Mouse (Mus musculus): ENCODE results near the gene Rai14. TPM values are rescaled to one million over a fixed set of nuclear protein-coding genes. Genes with fewer than 3 reads are reported as not detected.

The Rai14 gene
- polyA plus RNA-seq, 1 experiment: 1.3 TPM

DNA sequence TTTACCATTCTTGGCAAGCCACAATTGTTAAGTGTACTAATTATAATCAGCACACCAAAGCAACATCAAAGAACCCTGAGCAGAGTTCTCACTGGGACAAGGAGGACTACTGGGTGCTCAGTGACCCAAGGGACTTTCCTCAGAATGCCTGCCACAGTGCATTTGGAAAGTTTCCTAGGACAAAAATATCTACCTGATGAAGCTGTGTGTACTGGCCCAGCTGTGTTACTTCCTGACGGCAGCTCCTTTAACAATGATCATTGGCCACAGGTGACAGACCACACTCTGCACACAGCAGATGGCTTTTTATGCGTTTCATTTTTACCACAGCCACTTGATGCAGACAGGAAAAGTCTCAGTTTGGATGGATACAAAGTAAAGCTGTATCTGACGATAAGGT, 135.3 kb downstream of the Rai14 start:
- Histone ChIP-seq H3K27me3 (ENCODE audit: control insufficient read depth, insufficient read depth, low read length) (no peaks in the 10 kb centered on the region), H3K4me3 (ENCODE audit: control insufficient read depth, insufficient read depth, low read length) (no peak overlapping the region), H3K4me1 (replicated peaks; ENCODE audit: control insufficient read depth, insufficient read depth, low read length) (no peaks in the 10 kb centered on the region), H3K27ac (ENCODE audit: control insufficient read depth, insufficient read depth, low read length) (no peak overlapping the region), H3K36me3 (ENCODE audit: control insufficient read depth, insufficient read depth, low read length) (no peaks in the 10 kb centered on the region)
- TF ChIP-seq POLR2A (IDR thresholded peaks at IDR 0.05; ENCODE audit: control insufficient read depth, extremely low read depth, insufficient read depth, low read length, poor library complexity): no peak
- no peak for TF ChIP-seq CTCF (IDR thresholded peaks at IDR 0.05; ENCODE audit: borderline replicate concordance, control insufficient read depth, extremely low read depth, insufficient read depth, low read length, poor library complexity)
- 15% methylated on average over 3 of the region's 3 CpGs for WGBS
- DNase-seq: no peak

DNA sequence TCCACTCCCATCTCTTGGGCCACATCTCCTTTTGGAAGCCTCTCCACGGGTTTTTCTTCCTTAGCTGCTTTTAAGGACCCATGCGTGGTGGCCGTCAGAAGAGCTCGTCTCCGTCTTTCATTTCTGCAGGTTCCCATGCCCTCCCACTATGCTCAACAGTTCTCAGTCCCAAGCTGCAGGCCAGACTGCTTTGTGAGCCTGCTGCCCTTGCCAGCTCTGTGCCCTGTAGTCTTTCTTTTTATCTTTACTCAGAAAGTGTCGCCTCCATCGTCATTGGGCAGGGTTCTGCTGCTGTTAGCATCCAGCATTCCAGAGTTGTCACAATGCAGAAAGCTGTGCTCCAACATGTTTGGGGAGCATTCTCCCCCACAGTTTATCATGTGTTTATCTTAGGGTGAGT, 147.9 kb downstream of the Rai14 start:
- WGBS: 93% methylated on average over 7 of the region's 7 CpGs

DNA sequence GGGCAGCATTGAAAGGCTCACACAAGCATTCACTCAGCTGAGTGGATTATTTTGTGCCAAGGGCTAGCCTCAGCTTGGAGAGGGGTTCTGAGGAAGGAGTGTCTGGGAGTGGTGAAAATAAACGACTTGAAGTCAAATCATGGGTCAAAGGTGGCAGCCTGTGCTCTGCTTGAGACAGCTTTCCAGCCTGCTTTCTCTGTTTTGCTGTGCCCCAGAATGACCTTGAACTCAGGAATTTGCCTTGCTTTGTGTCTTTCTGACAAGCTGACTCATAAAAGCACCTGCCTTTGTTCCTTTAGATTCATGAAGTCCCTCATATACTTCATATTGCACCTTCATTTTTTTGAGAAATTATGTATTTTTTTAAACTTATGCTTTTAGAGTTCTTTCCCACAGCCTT, 150.2 kb downstream of the Rai14 start:
- no peak for DNase-seq
- Histone ChIP-seq H3K36me3 (ENCODE audit: control insufficient read depth, insufficient read depth, low read length) (no peaks in the 10 kb centered on the region), H3K4me3 (ENCODE audit: control insufficient read depth, insufficient read depth, low read length) (no peak overlapping the region), H3K4me1 (replicated peaks; ENCODE audit: control insufficient read depth, insufficient read depth, low read length) (no peaks in the 10 kb centered on the region), H3K27ac (ENCODE audit: control insufficient read depth, insufficient read depth, low read length) (no peak overlapping the region), H3K27me3 (ENCODE audit: control insufficient read depth, insufficient read depth, low read length) (no peaks in the 10 kb centered on the region)
- TF ChIP-seq POLR2A (IDR thresholded peaks at IDR 0.05; ENCODE audit: control insufficient read depth, extremely low read depth, insufficient read depth, low read length, poor library complexity): no peak
- TF ChIP-seq CTCF (IDR thresholded peaks at IDR 0.05; ENCODE audit: borderline replicate concordance, control insufficient read depth, extremely low read depth, insufficient read depth, low read length, poor library complexity): no peak
- 71% methylated on average over 1 of the region's 1 CpGs for WGBS

More for the DNA sequence above, 147.9 kb downstream of the Rai14 start:
- no peaks in the 10 kb centered on the region for H3K4me1 ChIP-seq (replicated peaks; ENCODE audit: control insufficient read depth, insufficient read depth, low read length)
- no peaks in the 10 kb centered on the region for H3K27me3 ChIP-seq (ENCODE audit: control insufficient read depth, insufficient read depth, low read length)
- TF ChIP-seq CTCF (IDR thresholded peaks at IDR 0.05; ENCODE audit: borderline replicate concordance, control insufficient read depth, extremely low read depth, insufficient read depth, low read length, poor library complexity): no peak
- no peak for TF ChIP-seq POLR2A (IDR thresholded peaks at IDR 0.05; ENCODE audit: control insufficient read depth, extremely low read depth, insufficient read depth, low read length, poor library complexity)
- DNase-seq: no peak
- H3K4me3 ChIP-seq (ENCODE audit: control insufficient read depth, insufficient read depth, low read length): no peak overlapping the region
- no peaks in the 10 kb centered on the region for H3K36me3 ChIP-seq (ENCODE audit: control insufficient read depth, insufficient read depth, low read length)
- H3K27ac ChIP-seq (ENCODE audit: control insufficient read depth, insufficient read depth, low read length): no peak overlapping the region

DNA sequence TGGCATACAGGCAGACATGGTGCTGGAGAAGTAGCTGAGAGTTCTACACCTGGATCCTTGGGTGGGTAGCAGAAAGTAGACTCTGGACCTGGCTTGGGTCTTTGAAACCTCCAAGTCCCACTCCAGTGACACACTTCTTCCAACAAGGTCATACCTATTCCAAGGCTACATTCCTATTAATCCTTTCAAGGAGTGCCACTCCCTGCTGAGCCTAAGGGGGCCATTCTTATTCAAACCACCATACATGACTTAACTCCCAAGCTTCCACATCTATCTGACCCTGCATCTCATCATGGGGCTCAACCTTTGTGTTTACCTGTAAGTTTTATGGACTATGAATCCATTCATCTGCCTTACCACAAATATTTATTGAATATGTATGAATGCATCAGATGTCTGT, 152.1 kb downstream of the Rai14 start:
- TF ChIP-seq POLR2A (IDR thresholded peaks at IDR 0.05; ENCODE audit: control insufficient read depth, extremely low read depth, insufficient read depth, low read length, poor library complexity): no peak
- no peak for TF ChIP-seq CTCF (IDR thresholded peaks at IDR 0.05; ENCODE audit: borderline replicate concordance, control insufficient read depth, extremely low read depth, insufficient read depth, low read length, poor library complexity)

DNA sequence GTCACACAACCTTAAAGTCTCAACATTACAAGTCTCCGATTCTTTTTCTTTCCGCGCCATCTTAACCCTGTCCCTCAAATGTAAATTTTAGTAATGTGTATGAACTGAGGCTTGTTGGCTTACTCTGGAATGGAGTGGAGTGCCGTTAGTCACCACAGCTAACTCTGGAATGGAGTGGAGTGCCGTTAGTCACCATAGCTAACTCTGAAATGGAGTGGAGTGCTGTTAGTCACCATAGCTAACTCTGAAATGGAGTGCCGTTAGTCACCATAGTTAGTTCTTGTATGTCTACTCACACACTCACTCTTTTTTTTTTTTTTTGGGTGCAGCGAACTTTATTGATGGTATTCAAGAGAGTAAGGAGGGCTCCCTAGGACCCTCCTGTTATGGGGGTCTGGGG, 154.4 kb downstream of the Rai14 start:
- no peak overlapping the region for H3K27ac ChIP-seq (ENCODE audit: control insufficient read depth, insufficient read depth, low read length)
- no peaks in the 10 kb centered on the region for H3K4me1 ChIP-seq (replicated peaks; ENCODE audit: control insufficient read depth, insufficient read depth, low read length)
- no peak for TF ChIP-seq CTCF (IDR thresholded peaks at IDR 0.05; ENCODE audit: borderline replicate concordance, control insufficient read depth, extremely low read depth, insufficient read depth, low read length, poor library complexity)
- no peak for TF ChIP-seq POLR2A (IDR thresholded peaks at IDR 0.05; ENCODE audit: control insufficient read depth, extremely low read depth, insufficient read depth, low read length, poor library complexity)
- H3K36me3 ChIP-seq (ENCODE audit: control insufficient read depth, insufficient read depth, low read length): no peaks in the 10 kb centered on the region
- DNase-seq: no peak
- 96% methylated on average over 7 of the region's 7 CpGs for WGBS
- no peaks in the 10 kb centered on the region for H3K27me3 ChIP-seq (ENCODE audit: control insufficient read depth, insufficient read depth, low read length)
- no peak overlapping the region for H3K4me3 ChIP-seq (ENCODE audit: control insufficient read depth, insufficient read depth, low read length)

More for the DNA sequence above, 152.1 kb downstream of the Rai14 start:
- DNase-seq: no peak
- no peak overlapping the region for H3K27ac ChIP-seq (ENCODE audit: control insufficient read depth, insufficient read depth, low read length)
- no peaks in the 10 kb centered on the region for H3K4me1 ChIP-seq (replicated peaks; ENCODE audit: control insufficient read depth, insufficient read depth, low read length)
- no peak overlapping the region for H3K4me3 ChIP-seq (ENCODE audit: control insufficient read depth, insufficient read depth, low read length)
- H3K27me3 ChIP-seq (ENCODE audit: control insufficient read depth, insufficient read depth, low read length): no peaks in the 10 kb centered on the region
- no peaks in the 10 kb centered on the region for H3K36me3 ChIP-seq (ENCODE audit: control insufficient read depth, insufficient read depth, low read length)

DNA sequence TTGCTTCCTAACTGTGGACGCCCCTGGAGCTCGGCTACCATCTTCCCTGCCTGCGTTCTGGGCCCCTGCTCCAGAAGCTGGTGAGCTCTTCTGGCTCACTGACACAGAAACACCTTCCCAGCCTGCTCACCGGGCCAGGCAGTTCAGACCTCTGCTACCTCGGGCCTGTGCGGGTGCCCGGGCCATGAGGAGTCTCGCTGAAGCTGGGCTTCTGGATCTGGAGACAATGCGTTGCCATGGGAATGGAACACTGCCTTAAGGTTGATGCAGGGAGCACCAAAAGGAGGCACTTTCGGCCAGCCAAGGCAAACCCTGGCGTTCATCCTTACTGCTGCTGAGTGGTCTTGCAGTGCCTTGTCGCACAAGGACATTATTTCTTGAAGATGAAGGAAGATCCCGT, 156.0 kb downstream of the Rai14 start, which contains the start of gene Ttc23l:
Gene Ttc23l (minus strand): TSS at position 204 of the 400 bp plus-strand sequence.
- no peak for TF ChIP-seq CTCF (IDR thresholded peaks at IDR 0.05; ENCODE audit: borderline replicate concordance, control insufficient read depth, extremely low read depth, insufficient read depth, low read length, poor library complexity)
- no peak for TF ChIP-seq POLR2A (IDR thresholded peaks at IDR 0.05; ENCODE audit: control insufficient read depth, extremely low read depth, insufficient read depth, low read length, poor library complexity)
- no peaks in the 10 kb centered on the region for H3K27me3 ChIP-seq (ENCODE audit: control insufficient read depth, insufficient read depth, low read length)

DNA sequence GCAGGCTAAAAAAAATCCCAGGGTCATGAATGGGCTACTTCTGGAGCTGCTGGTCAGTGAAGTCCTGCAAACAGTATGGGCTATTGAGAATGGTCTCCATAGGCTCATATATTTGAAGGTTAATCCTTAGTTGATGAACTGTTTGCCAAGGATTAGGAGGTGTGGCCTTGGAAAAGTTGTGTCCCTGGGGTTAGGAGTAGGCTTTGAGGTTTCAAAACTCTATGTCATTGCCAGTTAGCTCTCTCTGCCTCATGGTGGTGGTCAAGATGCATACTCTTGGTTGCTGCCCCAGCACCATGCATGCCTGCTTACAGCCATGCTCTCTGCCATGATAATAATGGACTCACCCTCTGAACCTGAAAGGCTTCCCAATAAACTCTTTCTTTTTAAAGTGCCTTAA, 160.1 kb downstream of the Rai14 start:
- Histone ChIP-seq H3K27ac (ENCODE audit: control insufficient read depth, insufficient read depth, low read length) (no peak overlapping the region), H3K4me3 (ENCODE audit: control insufficient read depth, insufficient read depth, low read length) (no peak overlapping the region), H3K36me3 (ENCODE audit: control insufficient read depth, insufficient read depth, low read length) (no peaks in the 10 kb centered on the region), H3K27me3 (ENCODE audit: control insufficient read depth, insufficient read depth, low read length) (no peaks in the 10 kb centered on the region), H3K4me1 (replicated peaks; ENCODE audit: control insufficient read depth, insufficient read depth, low read length) (no peaks in the 10 kb centered on the region)
- DNase-seq: no peak
- TF ChIP-seq CTCF (IDR thresholded peaks at IDR 0.05; ENCODE audit: borderline replicate concordance, control insufficient read depth, extremely low read depth, insufficient read depth, low read length, poor library complexity): no peak
- TF ChIP-seq POLR2A (IDR thresholded peaks at IDR 0.05; ENCODE audit: control insufficient read depth, extremely low read depth, insufficient read depth, low read length, poor library complexity): no peak

More for the DNA sequence above, 156.0 kb downstream of the Rai14 start, which contains the start of gene Ttc23l:
- Histone ChIP-seq H3K27ac (ENCODE audit: control insufficient read depth, insufficient read depth, low read length) (no peak within 1 kb of the TSS), H3K4me3 (ENCODE audit: control insufficient read depth, insufficient read depth, low read length) (no peak within 1 kb of the TSS), H3K36me3 (ENCODE audit: control insufficient read depth, insufficient read depth, low read length) (no peaks in the 10 kb centered on the region), H3K4me1 (replicated peaks; ENCODE audit: control insufficient read depth, insufficient read depth, low read length) (no peaks in the 10 kb centered on the region)
- WGBS: 93% methylated on average over 13 of the region's 13 CpGs
- no peak for DNase-seq

All from thymus, adult 2 months (tissue).